Mouse (Mus musculus) retina, postnatal 1 day (tissue): ENCODE results near the gene Itgb3bp.

ENCODE experiments used
- DNase-seq: peaks from one replicate; pipeline ENCODE4 v3.0.0-alpha.2; 2012

The Itgb3bp gene

DNA sequence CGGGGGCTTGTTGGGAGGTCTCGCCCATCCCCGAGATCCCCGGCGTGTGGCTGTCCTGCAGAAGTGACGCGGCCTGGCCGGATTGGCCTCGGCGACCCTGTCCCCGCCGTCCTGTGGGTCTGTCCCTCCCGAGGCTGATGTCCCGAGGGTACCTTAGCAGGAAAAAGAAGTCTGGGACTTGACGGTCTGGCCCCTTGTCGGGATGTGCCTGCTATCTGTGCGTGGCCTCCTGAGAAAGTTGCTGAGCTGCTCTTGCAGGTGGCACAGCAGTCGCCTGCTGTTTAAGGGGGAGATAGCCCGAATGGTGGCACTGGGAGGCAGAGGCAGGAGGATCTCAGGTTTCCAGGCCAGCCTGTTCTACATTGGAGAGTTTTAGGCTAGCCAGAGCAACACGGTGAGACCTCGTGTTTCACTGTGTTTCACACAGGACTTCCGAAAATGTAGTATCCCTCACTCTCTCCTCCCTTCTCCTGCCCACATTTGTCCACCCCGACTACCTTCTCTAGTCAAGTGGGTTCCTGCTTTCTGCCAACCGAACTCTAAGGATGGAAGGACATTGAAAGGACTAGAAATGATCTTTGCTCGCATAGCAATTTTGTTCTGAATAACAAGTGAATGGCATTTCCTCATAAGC, 213.7 kb downstream of the Itgb3bp start:
- DNase-seq: no peak
